Mouse (Mus musculus) small intestine, adult 2 months (tissue): Measurements from ENCODE around the gene Dab2ip. TPM values are rescaled to one million over a fixed set of nuclear protein-coding genes. Genes with fewer than 3 reads are reported as not detected.
A peak's percentile ranks its signal among the peaks of the same experiment; 100 is the strongest.

ENCODE experiments used
- H3K27ac ChIP-seq: fragments of 200-500 bp; 2 replicates; pipeline ENCODE4 v1.5.1; 2012; ENCODE audit warnings: low read depth, low read length, control low read depth, inconsistent platforms; ENCODE audit not compliant: insufficient read depth
- H3K27me3 ChIP-seq: fragments of 200-500 bp; 2 replicates; pipeline ENCODE4 v1.6.1; 2012; ENCODE audit warnings: mild to moderate bottlenecking, moderate library complexity, low read length, inconsistent platforms; ENCODE audit not compliant: control insufficient read depth, insufficient read depth
- H3K36me3 ChIP-seq: fragments of 200-500 bp; 2 replicates; pipeline ENCODE4 v1.6.1; 2012; ENCODE audit warnings: mild to moderate bottlenecking, low read length, control low read depth, inconsistent platforms; ENCODE audit not compliant: control insufficient read depth, insufficient read depth
- H3K4me1 ChIP-seq: fragments of 200-500 bp; 2 replicates; pipeline ENCODE4 v1.6.1; 2012; ENCODE audit warnings: low read length, inconsistent platforms, mixed read lengths; ENCODE audit not compliant: control insufficient read depth, insufficient read depth, insufficient read length
- H3K4me3 ChIP-seq: fragments of 200-500 bp; 2 replicates; pipeline ENCODE4 v1.5.1; 2012; ENCODE audit warnings: low read depth, mild to moderate bottlenecking, control low read depth, inconsistent platforms, low read length, moderate library complexity
- CTCF ChIP-seq: fragments of 200-500 bp; IDR thresholded peaks from 2 replicates; pipeline ENCODE4 v1.5.1; 2012; ENCODE audit warnings: low read depth, mild to moderate bottlenecking, control low read depth, inconsistent platforms, low read length, moderate library complexity, mixed read lengths; ENCODE audit not compliant: insufficient replicate concordance, insufficient read length; ENCODE audit errors: extremely low read depth
- POLR2A ChIP-seq: fragments of 200-500 bp; IDR thresholded peaks from 2 replicates; pipeline ENCODE4 v1.6.1; 2012; ENCODE audit warnings: low read depth, mild to moderate bottlenecking, control low read depth, inconsistent platforms, low read length, moderate library complexity
- WGBS: fragments of 180-500 bp; shearing (Covaris S2); methylation state at CpG from one replicate; pipeline ENCODE4 v1.1.7; 2018; 5-methylcytosine and 5-hydroxymethylcytosine counted together
- polyA plus RNA-seq: library from polyadenylated mRNA; depleted of rRNA; stranded (reverse); fragments of >200 nt; gene quantifications from 2 replicates; pipeline ENCODE4 v1.2.3, GENCODE M21; 2012

Gene Dab2ip
- polyA plus RNA-seq, 1 experiment: 140 TPM

DNA sequence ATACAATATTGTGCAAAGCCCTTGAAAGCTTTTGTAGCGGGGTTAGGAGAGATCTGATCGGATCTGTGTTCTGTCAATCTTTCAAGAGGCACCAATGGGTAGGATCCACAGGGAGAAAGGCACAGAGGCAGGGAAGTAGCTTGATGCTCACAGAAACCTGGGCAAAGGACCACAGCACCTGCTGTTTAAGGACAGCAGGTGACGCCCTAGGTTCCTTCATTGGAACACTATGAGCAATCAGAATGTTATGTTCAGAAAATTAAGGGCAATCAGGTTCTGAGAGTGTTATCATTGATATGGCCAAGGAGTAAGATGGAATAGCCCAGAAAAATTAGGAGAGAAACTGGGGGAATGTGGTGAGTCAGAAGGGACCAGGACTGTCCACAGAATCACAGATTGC is 18.6 kb downstream of the Dab2ip start:
- TF ChIP-seq POLR2A: no peak
- no peak for TF ChIP-seq CTCF
- Histone ChIP-seq H3K4me1 (no peaks in the 10 kb centered on the region), H3K27ac (no peak overlapping the region), H3K4me3 (no peak overlapping the region), H3K36me3 (no peaks in the 10 kb centered on the region), H3K27me3 (peaks cover 7% of the 10 kb centered on the region)
- 80% methylated on average over 3 of the region's 3 CpGs for WGBS

DNA sequence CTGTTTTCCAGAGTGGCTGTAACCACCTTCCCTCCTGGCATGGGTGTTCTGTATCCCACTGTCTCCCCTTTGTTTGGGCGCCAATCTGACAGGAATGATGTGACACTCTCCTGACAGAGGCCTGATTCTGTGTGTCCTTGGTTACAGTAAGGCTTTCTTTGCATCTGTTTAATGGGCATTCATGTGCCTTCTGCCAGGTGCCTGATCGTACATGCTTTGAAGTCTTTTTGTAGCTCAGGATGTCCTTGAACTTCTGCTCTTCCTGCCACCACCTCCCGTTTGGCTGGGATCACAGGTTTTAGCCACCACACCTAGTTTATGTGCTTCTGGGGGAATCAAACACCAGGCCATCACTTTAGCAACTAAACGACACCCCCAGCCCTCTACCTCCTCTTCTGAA is 22.0 kb downstream of the Dab2ip start:
- Histone ChIP-seq H3K4me1 (no peaks in the 10 kb centered on the region), H3K36me3 (no peaks in the 10 kb centered on the region), H3K27me3 (peaks cover 15% of the 10 kb centered on the region), H3K4me3 (no peak overlapping the region), H3K27ac (no peak overlapping the region)
- no peak for TF ChIP-seq POLR2A
- TF ChIP-seq CTCF: no peak
- 63% methylated on average over 4 of the region's 4 CpGs for WGBS

DNA sequence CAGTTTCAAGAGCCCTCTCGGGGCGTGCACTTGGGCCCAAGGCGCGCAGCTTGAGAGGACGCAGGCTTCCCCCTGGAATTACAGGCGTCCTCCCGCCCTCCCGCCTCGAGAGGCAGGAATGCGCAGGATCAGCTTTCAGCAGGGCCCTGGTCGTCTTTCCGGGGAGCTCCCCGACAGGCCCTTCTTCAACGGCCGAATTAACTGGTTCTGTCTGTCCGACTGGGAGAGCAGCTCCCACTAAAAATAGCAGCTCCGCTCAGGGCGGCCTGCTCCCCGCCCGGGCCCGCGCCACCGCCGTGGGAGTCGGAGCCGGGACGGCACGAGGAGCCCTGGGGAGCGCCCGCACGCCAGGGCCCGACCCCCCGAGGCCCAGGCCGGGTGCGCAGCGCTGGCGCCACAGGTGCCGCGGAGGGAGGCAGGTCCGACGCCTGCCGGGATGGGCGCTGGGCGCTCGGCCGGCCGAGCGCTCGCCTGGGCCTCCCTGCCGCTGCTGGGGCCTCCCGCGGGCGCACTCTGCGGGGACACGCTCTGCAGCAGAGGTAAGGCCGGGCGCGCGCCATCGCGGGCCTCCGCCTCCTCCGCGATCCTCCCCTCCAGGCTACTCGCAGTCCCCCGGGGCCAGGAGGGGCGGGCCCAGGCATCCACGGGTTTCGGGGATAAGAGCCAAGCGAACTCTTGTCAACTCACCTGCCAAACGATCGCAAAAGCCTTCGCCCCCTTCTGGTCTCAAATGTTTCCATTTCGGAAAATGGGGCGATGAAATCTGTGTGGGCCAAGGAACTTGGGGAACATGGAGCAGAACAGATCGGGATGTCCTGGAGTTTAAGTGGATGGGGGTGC is 23.7 kb downstream of the Dab2ip start:
- Histone ChIP-seq H3K4me1 (no peaks in the 10 kb centered on the region), H3K4me3 (peak overlapping the region; percentile 56), H3K27ac (peak overlapping the region; percentile 17; the same call in 1 of the 2 replicates), H3K27me3 (peaks cover 15% of the 10 kb centered on the region), H3K36me3 (no peaks in the 10 kb centered on the region)
- TF ChIP-seq POLR2A (no peak), CTCF (no peak)
- 3% methylated on average over 75 of the region's 76 CpGs for WGBS

DNA sequence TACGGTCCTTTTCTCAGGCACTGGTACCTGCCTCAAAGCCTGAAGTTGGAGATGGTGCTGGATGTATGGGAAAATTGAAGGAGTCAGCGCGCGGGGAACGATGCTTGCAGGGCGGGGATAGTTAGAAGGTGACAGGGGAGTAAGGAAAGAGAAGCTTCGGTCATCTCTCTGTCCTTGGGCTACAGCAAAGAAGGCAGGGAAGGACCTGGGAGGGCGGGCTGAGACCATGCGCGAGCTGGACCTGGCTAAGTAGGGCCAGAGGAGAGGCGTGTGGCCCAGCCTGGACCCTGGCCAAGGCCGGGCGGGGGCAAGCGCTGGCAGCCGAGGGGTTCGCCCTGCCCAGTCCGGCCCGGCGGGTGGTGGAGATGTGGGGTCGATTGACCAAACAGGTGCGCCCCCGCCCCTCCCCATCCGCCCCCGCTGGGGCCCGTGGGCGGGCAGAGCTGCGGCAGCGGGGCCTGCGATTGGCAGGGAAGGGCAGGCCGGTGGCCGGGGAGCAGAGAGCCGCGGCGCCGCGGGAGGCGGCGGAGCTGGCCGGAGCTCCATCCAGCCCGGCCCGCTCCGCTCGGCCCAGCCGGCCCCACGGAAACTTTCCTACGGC is 24.4 kb downstream of the Dab2ip start:
- H3K4me1 ChIP-seq: no peaks in the 10 kb centered on the region
- WGBS: 1% methylated on average over 45 of the region's 46 CpGs
- no peak overlapping the region for H3K27ac ChIP-seq
- TF ChIP-seq POLR2A (no peak), CTCF (no peak)
- peak overlapping the region; percentile 56 for H3K4me3 ChIP-seq
- no peaks in the 10 kb centered on the region for H3K36me3 ChIP-seq
- peaks cover 15% of the 10 kb centered on the region for H3K27me3 ChIP-seq

DNA sequence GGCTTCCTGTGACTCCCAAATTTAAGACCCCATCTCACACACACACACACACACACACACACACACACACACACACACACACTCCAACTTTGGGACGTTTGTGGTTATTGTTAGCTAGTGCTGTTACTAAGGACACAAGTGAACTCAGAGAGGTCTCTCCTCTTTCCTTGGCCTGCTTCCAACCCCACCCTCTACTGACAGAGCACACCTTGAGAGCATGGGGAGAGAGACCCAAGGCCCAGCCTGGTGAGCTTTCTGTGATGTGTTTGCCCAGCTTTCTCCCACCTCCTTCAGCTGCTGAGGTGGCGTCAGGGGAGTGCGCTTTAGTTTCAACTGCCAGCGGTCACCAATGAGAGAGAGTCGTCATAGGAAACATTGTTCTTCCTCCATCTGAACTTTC is 25.3 kb downstream of the Dab2ip start:
- Histone ChIP-seq H3K36me3 (no peaks in the 10 kb centered on the region), H3K27ac (no peak overlapping the region), H3K4me1 (no peaks in the 10 kb centered on the region), H3K4me3 (no peak overlapping the region), H3K27me3 (peaks cover 15% of the 10 kb centered on the region)
- WGBS: 49% methylated on average over 5 of the region's 5 CpGs
- no peak for TF ChIP-seq POLR2A
- TF ChIP-seq CTCF: no peak

DNA sequence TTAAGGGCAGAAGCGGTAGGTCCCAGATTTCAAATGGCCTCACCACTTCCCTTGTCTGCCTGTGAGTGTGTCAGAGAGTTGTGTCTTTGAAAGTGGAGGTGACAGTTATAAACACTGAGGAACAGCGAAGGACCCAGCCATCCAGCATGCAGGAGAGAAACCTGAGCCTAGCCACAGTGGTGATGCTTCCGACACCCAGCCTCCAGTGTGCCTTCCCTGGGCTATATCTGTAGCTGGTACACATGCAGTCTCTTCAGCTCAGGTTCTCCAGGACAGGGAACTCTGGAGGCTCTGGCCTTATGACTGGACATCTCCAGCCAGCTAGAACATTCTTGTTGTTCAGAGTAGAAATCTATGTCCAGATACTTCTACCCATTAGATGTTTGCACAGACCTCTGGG is 25.9 kb downstream of the Dab2ip start:
- TF ChIP-seq CTCF: no peak
- TF ChIP-seq POLR2A: no peak

DNA sequence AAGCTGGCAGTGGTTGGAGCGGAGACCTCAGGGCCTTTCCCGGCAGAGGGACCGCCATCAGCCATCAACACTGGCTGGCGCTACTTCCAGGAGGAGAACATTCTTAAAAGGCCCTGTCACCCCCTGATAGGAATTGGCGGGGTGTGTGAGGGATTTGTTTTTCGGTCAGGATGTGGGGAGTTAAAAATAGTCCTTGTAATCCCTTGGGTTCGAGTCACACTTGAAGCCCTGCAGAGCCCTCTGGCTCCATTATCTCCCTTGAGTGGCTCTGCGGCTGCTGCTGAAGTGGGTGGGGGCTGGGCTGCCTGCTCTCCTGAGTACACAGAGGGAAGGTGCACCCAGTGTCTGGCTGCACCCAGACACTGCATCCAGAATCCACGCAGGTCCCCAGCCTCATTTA is 30.3 kb downstream of the Dab2ip start:
- Histone ChIP-seq H3K4me3 (no peak overlapping the region), H3K4me1 (peaks cover 5% of the 10 kb centered on the region; the same call in 1 of the 2 replicates), H3K27ac (no peak overlapping the region), H3K36me3 (no peaks in the 10 kb centered on the region), H3K27me3 (no peaks in the 10 kb centered on the region)
- 84% methylated on average over 9 of the region's 9 CpGs for WGBS
- no peak for TF ChIP-seq CTCF
- no peak for TF ChIP-seq POLR2A

More for the DNA sequence above, 25.9 kb downstream of the Dab2ip start:
- Histone ChIP-seq H3K36me3 (no peaks in the 10 kb centered on the region), H3K4me3 (no peak overlapping the region), H3K27me3 (peaks cover 15% of the 10 kb centered on the region), H3K4me1 (no peaks in the 10 kb centered on the region), H3K27ac (no peak overlapping the region)
- 97% methylated on average over 3 of the region's 3 CpGs for WGBS
